21 mouse cellular contexts compared by ENCODE assay signal in the genomic region with DNA sequence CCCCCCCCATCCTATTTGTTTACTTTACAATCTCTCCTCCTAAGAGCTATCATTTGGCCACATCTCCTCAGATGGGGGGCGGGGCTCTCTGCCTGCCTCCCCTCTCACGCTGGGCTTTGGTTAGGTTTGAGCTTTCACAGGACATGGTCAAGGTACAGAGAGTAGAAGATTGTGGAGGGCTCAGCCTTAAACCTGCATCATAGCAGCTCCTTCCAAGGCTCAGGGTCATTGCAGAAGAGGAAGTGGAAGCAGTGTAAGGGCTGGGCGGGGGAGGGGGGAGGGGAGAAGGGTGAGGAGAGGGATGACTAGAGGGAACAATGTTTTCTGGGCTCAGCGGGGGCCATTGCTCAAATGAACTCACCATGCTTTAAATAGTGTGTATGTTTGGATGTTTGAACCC. TPM values are rescaled to one million over a fixed set of nuclear protein-coding genes. Genes with fewer than 3 reads are reported as not detected.
DNase-seq lines count a peak whose midpoint lies in the region; ATAC-seq and TF ChIP-seq lines count a peak whose summit lies in the region.
"Had no signal": no experiment of that assay in that cellular context is flagged by ENCODE, and none has a peak within 500 bp of the region (broad histone marks: within the 10 kb centered on the region; RNA-seq: fewer than 3 reads in every experiment).

No protein-coding gene starts in this region.

- peak overlapping the region; percentile 36; the same call in 1 of the 2 replicates for H3K27ac ChIP-seq in bone marrow macrophage, adult 2 months (ENCODE audit: insufficient read depth, low read depth, low read length)
- 0 out of 2 replicates have a peak overlapping the region, but pooled peaks have one; percentile 74 for H3K27ac ChIP-seq in liver, embryonic 13.5 days
- H3K27ac ChIP-seq: embryonic facial prominence, embryonic 13.5 days; heart, adult 2 months; hindbrain, embryonic 12.5 days; limb, embryonic 13.5 days; neural tube, embryonic 12.5 days had no signal

- peaks cover 6% of the 10 kb centered on the region for H3K4me1 ChIP-seq in bone marrow macrophage, adult 2 months (ENCODE audit: control insufficient read depth, insufficient read depth, low read length)
- H3K4me1 ChIP-seq in liver, embryonic 13.5 days (replicated peaks): peaks cover 44% of the 10 kb centered on the region
- H3K4me1 ChIP-seq: embryonic facial prominence, embryonic 13.5 days; hindbrain, embryonic 12.5 days; neural tube, embryonic 12.5 days had no signal

- no peaks in the 10 kb centered on the region for H3K27me3 ChIP-seq in liver, embryonic 13.5 days
- H3K27me3 ChIP-seq: embryonic facial prominence, embryonic 13.5 days; hindbrain, embryonic 12.5 days; limb, embryonic 13.5 days; neural tube, embryonic 12.5 days had no signal

- 12% methylated on average over 4 of the region's 4 CpGs for WGBS in liver, embryonic 13.5 days (ENCODE audit: insufficient replicate concordance)

- H3K4me2 ChIP-seq in liver, embryonic 13.5 days: peak overlapping the region; percentile 43; the same call in 1 of the 2 replicates
- H3K4me2 ChIP-seq: embryonic facial prominence, embryonic 13.5 days; hindbrain, embryonic 12.5 days; limb, embryonic 13.5 days; neural tube, embryonic 12.5 days had no signal

- no peaks in the 10 kb centered on the region for H3K36me3 ChIP-seq in liver, embryonic 13.5 days
- H3K36me3 ChIP-seq: embryonic facial prominence, embryonic 13.5 days; hindbrain, embryonic 12.5 days; limb, embryonic 13.5 days; neural tube, embryonic 12.5 days had no signal

- no peaks in the 10 kb centered on the region for H3K9me3 ChIP-seq in liver, embryonic 13.5 days (replicated peaks)
- H3K9me3 ChIP-seq: embryonic facial prominence, embryonic 13.5 days; hindbrain, embryonic 12.5 days; limb, embryonic 13.5 days; neural tube, embryonic 12.5 days had no signal

- ATAC-seq in liver, embryonic 13.5 days (ENCODE audit: low read depth): peak; percentile 51
- ATAC-seq: lung, postnatal 0 days had no signal

- 0 out of 2 replicates have a peak overlapping the region, but pooled peaks have one; percentile 13 for H3K9ac ChIP-seq in liver, embryonic 13.5 days
- H3K9ac ChIP-seq: embryonic facial prominence, embryonic 13.5 days; hindbrain, embryonic 12.5 days; limb, embryonic 13.5 days; neural tube, embryonic 12.5 days had no signal

- no peak overlapping the region for H3K4me3 ChIP-seq in bone marrow macrophage, adult 2 months (ENCODE audit: insufficient read depth, low read length)
- no peak overlapping the region for H3K4me3 ChIP-seq in liver, embryonic 13.5 days (replicated peaks)
- H3K4me3 ChIP-seq: embryonic facial prominence, embryonic 13.5 days; heart, adult 2 months; hindbrain, embryonic 12.5 days; limb, embryonic 13.5 days; neural tube, embryonic 12.5 days had no signal

- no peak for TF ChIP-seq CTCF in bone marrow macrophage, adult 2 months (IDR thresholded peaks at IDR 0.05; ENCODE audit: low read depth, low read length)

- DNase-seq in kidney, postnatal 10 days: peak; percentile 11
- DNase-seq in kidney, postnatal 25 days: no peak
- DNase-seq in liver, embryonic 13.5 days: no peak
- peak; percentile 9 for DNase-seq in yolk sac, embryonic 10.5 days (ENCODE audit: low spot score)
- no peak for DNase-seq in lung, postnatal 14 days
- no peak for DNase-seq in left cerebral cortex, adult 18-20 months (ENCODE audit: low spot score in 2 of 2)
- no peak for DNase-seq in right cerebral cortex, adult 18-20 months
- DNase-seq: adrenal gland, adult 2 months; cerebellum, adult 11 months; gastrocnemius, postnatal 10 days; heart, adult 2 months; kidney, adult 11 months; kidney, postnatal 14 days; right cerebral cortex, postnatal 14 days; thymus, postnatal 14 days had no signal

- no peak for TF ChIP-seq POLR2A in bone marrow macrophage, adult 2 months (IDR thresholded peaks at IDR 0.05; ENCODE audit: borderline replicate concordance, low read depth, low read length)

RNA-seq across cellular contexts. Expression of a gene that starts 51.7 kb away (rescaled TPM):
- 20.1 and 26.5 TPM in 2 replicates for polyA plus RNA-seq in bone marrow macrophage, adult 2 months (2012; ENCODE audit: insufficient read depth, insufficient read length, missing spikeins)
- 44.9 and 53.7 TPM in 2 replicates for polyA plus RNA-seq in liver, embryonic 13.5 days (2015; fragmentation: Nextera tagmentation; extraction: Ambion mirVana)
- total RNA-seq in left cerebral cortex, adult 18-20 months (2021): 10 to 100 TPM; 18.3 to 20.1 TPM

Comparison
In these comparisons a context has a peak if more than half of its experiments do, and no peak if none do; other contexts are left out.
1. DNase-seq: peak in kidney, postnatal 10 days (single experiment) and yolk sac, embryonic 10.5 days (single experiment); none in kidney, postnatal 25 days (0 of 2), liver, embryonic 13.5 days (single experiment), lung, postnatal 14 days (single experiment), left cerebral cortex, adult 18-20 months (0 of 2) and right cerebral cortex, adult 18-20 months (single experiment).